Mouse (Mus musculus): ENCODE measurements around the gene Hoxc12.

DNA sequence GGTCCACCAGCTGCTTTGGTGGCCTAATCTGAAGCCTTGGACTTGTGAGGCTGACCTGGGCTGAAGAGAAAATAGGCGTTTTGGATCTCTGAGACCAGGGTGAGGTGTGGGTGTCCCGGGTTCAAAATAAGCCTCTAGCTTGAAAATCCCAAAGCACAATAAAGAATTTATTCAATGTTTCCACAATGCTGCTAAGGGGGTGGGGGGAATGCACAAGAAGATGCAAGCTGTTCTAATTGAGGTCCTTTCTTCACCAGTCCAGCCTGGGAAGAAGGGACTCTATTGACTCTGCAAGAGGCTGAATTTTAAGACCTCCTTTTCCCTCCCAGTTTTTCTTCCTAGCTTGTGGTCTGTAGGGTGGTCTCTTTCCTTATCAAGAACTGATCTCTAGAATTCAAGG is 14.3 kb downstream of the Hoxc12 start:
- TF ChIP-seq CTCF (IDR thresholded peaks at IDR 0.05) (no peak), EP300 (IDR thresholded peaks at IDR 0.05) (no peak)

Measured in lung, postnatal 0 days (tissue).